Mouse (Mus musculus): ENCODE measurements around the gene S100a11. TPM values are rescaled to one million over a fixed set of nuclear protein-coding genes. Genes with fewer than 3 reads are reported as not detected.

S100a11 gene
- polyA plus RNA-seq, 1 experiment from 2014 or later: 525 TPM

DNA sequence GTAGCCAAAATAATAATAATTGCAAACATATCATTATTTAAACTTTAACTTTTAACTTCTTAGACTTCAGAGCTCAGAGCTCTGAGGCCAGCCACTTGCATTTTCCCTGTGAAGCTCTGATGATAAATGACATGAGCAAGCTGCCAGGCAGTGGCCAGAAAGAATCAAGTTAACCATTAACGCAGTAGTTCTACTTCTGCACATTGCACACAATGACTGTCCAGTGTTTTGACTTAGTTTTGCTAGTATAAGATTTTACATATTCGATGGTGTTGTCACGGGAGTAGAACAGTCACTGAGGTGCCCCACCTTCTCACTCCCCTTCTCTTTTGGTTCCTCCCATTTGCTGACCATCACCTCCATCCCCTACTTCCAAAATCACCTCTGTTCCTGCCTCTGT, 23.2 kb upstream of the S100a11 start:
- H3K4me1 ChIP-seq (ENCODE audit: control insufficient read depth, insufficient read depth, low read length): no peaks in the 10 kb centered on the region
- no peak overlapping the region for H3K9ac ChIP-seq (replicated peaks; ENCODE audit: low read length)
- H3K36me3 ChIP-seq (replicated peaks; ENCODE audit: control insufficient read depth, insufficient read depth, low read depth, low read length): no peaks in the 10 kb centered on the region
- H3K27me3 ChIP-seq (ENCODE audit: control insufficient read depth, insufficient read depth, low read length): no peaks in the 10 kb centered on the region
- WGBS: 85% methylated on average over 3 of the region's 3 CpGs
- no peak overlapping the region for H3K4me2 ChIP-seq (ENCODE audit: low read depth, low read length)
- H3K27ac ChIP-seq (replicated peaks; ENCODE audit: low read depth, low read length): no peak overlapping the region
- DNase-seq (ENCODE audit: low spot score): no peak
- H3K4me3 ChIP-seq (ENCODE audit: low read depth, low read length): no peak overlapping the region
- no peak for ATAC-seq (replicated peaks; ENCODE audit: insufficient number of reproducible peaks, low FRiP score, low TSS enrichment, low read depth)
- H3K9me3 ChIP-seq (replicated peaks; ENCODE audit: control insufficient read depth, low read length): no peaks in the 10 kb centered on the region

- Histone ChIP-seq H3K27ac (replicated peaks; ENCODE audit: low read depth, low read length) (no peak overlapping the region), H3K4me3 (ENCODE audit: low read depth, low read length) (no peak overlapping the region), H3K4me1 (ENCODE audit: control insufficient read depth, insufficient read depth, low read length) (no peaks in the 10 kb centered on the region), H3K36me3 (replicated peaks; ENCODE audit: control insufficient read depth, insufficient read depth, low read depth, low read length) (no peaks in the 10 kb centered on the region), H3K27me3 (ENCODE audit: control insufficient read depth, insufficient read depth, low read length) (no peaks in the 10 kb centered on the region), H3K4me2 (ENCODE audit: low read depth, low read length) (no peak overlapping the region), H3K9ac (replicated peaks; ENCODE audit: low read length) (no peak overlapping the region), H3K9me3 (replicated peaks; ENCODE audit: control insufficient read depth, low read length) (no peaks in the 10 kb centered on the region)
- no peak for ATAC-seq (replicated peaks; ENCODE audit: insufficient number of reproducible peaks, low FRiP score, low TSS enrichment, low read depth)
- DNase-seq (ENCODE audit: low spot score): no peak
These were observed 21.2 kb upstream of the S100a11 start for GRCm38 (mm10) chr3:93499129-93499528.

DNA sequence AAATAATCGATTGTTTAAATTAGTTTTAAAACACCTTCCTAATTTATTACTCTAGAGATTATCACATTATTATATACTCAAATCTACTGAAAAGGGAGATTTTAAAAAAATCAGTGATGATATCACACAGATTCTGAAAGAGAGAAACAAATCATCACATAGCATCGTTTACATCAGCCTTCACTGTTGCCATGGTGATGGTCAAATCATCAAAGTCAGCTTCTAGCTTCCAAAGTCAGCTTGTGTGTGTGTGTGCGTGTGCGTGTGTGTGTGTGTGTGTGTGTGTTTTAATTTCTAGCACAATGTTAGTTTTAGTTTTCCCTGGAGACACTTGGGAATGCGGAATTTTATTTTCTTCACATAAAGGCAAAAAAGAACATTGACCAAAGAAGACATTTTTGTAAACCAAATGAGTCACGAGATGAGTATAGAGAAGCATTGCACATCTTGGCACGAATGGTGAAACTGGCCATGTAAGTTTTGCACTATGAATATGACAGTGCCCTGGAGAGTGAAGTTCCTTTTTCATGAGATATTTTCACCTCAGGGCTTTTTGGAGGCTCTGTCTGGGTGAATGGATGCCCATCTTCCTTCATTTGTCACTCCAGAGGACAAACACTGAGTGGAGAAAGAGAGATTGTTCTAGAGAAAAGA, 15.6 kb upstream of the S100a11 start:
- Histone ChIP-seq H3K27me3 (ENCODE audit: control insufficient read depth, insufficient read depth, low read length) (no peaks in the 10 kb centered on the region), H3K4me2 (ENCODE audit: low read depth, low read length) (no peak overlapping the region), H3K27ac (replicated peaks; ENCODE audit: low read depth, low read length) (no peak overlapping the region), H3K36me3 (replicated peaks; ENCODE audit: control insufficient read depth, insufficient read depth, low read depth, low read length) (no peaks in the 10 kb centered on the region), H3K9ac (replicated peaks; ENCODE audit: low read length) (no peak overlapping the region), H3K9me3 (replicated peaks; ENCODE audit: control insufficient read depth, low read length) (no peaks in the 10 kb centered on the region), H3K4me3 (ENCODE audit: low read depth, low read length) (no peak overlapping the region), H3K4me1 (ENCODE audit: control insufficient read depth, insufficient read depth, low read length) (no peaks in the 10 kb centered on the region)
- DNase-seq (ENCODE audit: low spot score) (no peak), ATAC-seq (replicated peaks; ENCODE audit: insufficient number of reproducible peaks, low FRiP score, low TSS enrichment, low read depth) (no peak)
- WGBS: 84% methylated on average over 7 of the region's 7 CpGs

DNA sequence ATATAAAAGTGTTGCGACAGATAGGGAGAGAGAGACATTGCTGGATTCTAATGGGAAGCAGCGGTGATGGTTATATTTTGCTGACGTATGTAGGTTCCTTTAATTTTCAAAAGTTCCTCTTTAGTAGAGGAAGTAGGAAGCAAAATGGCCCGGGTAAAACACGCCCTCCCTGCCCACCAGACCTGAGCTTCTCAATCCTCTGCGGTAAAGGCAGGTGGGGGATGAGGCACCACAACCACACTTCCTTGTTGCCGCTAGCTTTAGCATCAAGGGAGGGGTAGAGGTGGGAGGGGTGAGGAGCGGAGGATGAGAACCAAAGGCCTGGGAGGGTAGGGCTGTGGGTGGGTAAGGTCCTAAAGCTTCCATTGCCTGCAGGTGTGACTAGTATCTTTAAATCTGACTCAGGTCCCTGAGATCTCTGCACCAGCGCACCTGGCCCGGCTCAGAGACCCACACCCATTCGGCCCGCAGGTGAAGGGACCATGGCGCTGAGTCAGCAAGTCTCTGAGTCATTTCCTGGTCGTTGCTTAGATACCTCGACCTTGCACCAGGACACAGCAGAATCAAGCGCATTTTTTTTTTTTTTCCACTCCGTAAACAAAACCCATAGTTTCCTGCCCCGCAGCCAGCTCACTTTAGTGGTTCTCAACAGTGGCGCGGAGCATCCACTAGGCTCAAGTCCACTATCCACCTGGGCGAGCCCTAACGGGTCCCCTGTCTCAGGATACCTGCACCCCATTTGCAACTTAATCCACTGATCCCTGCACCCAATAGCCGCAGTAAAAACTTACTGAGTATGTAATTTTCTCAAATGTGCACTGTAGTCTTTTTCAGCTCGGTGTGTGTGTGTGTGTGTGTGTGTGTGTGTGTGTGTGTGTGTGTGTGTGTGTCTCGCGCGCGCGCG, 14.1 kb upstream of the S100a11 start:
- no peak for ATAC-seq (replicated peaks; ENCODE audit: insufficient number of reproducible peaks, low FRiP score, low TSS enrichment, low read depth)
- Histone ChIP-seq H3K4me2 (ENCODE audit: low read depth, low read length) (peak overlapping the region; percentile 2; the same call in 1 of the 2 replicates), H3K4me3 (ENCODE audit: low read depth, low read length) (no peak overlapping the region), H3K27me3 (ENCODE audit: control insufficient read depth, insufficient read depth, low read length) (no peaks in the 10 kb centered on the region), H3K36me3 (replicated peaks; ENCODE audit: control insufficient read depth, insufficient read depth, low read depth, low read length) (no peaks in the 10 kb centered on the region), H3K9me3 (replicated peaks; ENCODE audit: control insufficient read depth, low read length) (no peaks in the 10 kb centered on the region), H3K4me1 (ENCODE audit: control insufficient read depth, insufficient read depth, low read length) (no peaks in the 10 kb centered on the region), H3K27ac (replicated peaks; ENCODE audit: low read depth, low read length) (no peak overlapping the region), H3K9ac (replicated peaks; ENCODE audit: low read length) (no peak overlapping the region)
- WGBS: 35% methylated on average over 30 of the region's 30 CpGs
- peak; percentile 16 for DNase-seq (ENCODE audit: low spot score)

GRCm38 (mm10) chr3:93506881-93507325, 13.4 kb upstream of the S100a11 start:
- no peak for ATAC-seq (replicated peaks; ENCODE audit: insufficient number of reproducible peaks, low FRiP score, low TSS enrichment, low read depth)
- Histone ChIP-seq H3K4me1 (ENCODE audit: control insufficient read depth, insufficient read depth, low read length) (no peaks in the 10 kb centered on the region), H3K9me3 (replicated peaks; ENCODE audit: control insufficient read depth, low read length) (no peaks in the 10 kb centered on the region), H3K4me2 (ENCODE audit: low read depth, low read length) (no peak overlapping the region), H3K4me3 (ENCODE audit: low read depth, low read length) (no peak overlapping the region), H3K27me3 (ENCODE audit: control insufficient read depth, insufficient read depth, low read length) (no peaks in the 10 kb centered on the region), H3K9ac (replicated peaks; ENCODE audit: low read length) (no peak overlapping the region), H3K36me3 (replicated peaks; ENCODE audit: control insufficient read depth, insufficient read depth, low read depth, low read length) (no peaks in the 10 kb centered on the region), H3K27ac (replicated peaks; ENCODE audit: low read depth, low read length) (no peak overlapping the region)
- 56% methylated on average over 5 of the region's 5 CpGs for WGBS
- DNase-seq (ENCODE audit: low spot score): peak; percentile 27

GRCm38 (mm10) chr3:93509301-93509700, 11.0 kb upstream of the S100a11 start:
- Histone ChIP-seq H3K4me2 (ENCODE audit: low read depth, low read length) (no peak overlapping the region), H3K9me3 (replicated peaks; ENCODE audit: control insufficient read depth, low read length) (no peaks in the 10 kb centered on the region), H3K36me3 (replicated peaks; ENCODE audit: control insufficient read depth, insufficient read depth, low read depth, low read length) (no peaks in the 10 kb centered on the region), H3K4me1 (ENCODE audit: control insufficient read depth, insufficient read depth, low read length) (no peaks in the 10 kb centered on the region), H3K27ac (replicated peaks; ENCODE audit: low read depth, low read length) (no peak overlapping the region), H3K27me3 (ENCODE audit: control insufficient read depth, insufficient read depth, low read length) (no peaks in the 10 kb centered on the region), H3K9ac (replicated peaks; ENCODE audit: low read length) (no peak overlapping the region), H3K4me3 (ENCODE audit: low read depth, low read length) (no peak overlapping the region)
- DNase-seq (ENCODE audit: low spot score) (no peak), ATAC-seq (replicated peaks; ENCODE audit: insufficient number of reproducible peaks, low FRiP score, low TSS enrichment, low read depth) (no peak)
- 77% methylated on average over 1 of the region's 1 CpGs for WGBS

GRCm38 (mm10) chr3:93511036-93511435, 9.3 kb upstream of the S100a11 start:
- Histone ChIP-seq H3K36me3 (replicated peaks; ENCODE audit: control insufficient read depth, insufficient read depth, low read depth, low read length) (no peaks in the 10 kb centered on the region), H3K4me1 (ENCODE audit: control insufficient read depth, insufficient read depth, low read length) (no peaks in the 10 kb centered on the region), H3K4me2 (ENCODE audit: low read depth, low read length) (no peak overlapping the region), H3K27ac (replicated peaks; ENCODE audit: low read depth, low read length) (no peak overlapping the region), H3K27me3 (ENCODE audit: control insufficient read depth, insufficient read depth, low read length) (no peaks in the 10 kb centered on the region), H3K9ac (replicated peaks; ENCODE audit: low read length) (no peak overlapping the region), H3K4me3 (ENCODE audit: low read depth, low read length) (no peak overlapping the region), H3K9me3 (replicated peaks; ENCODE audit: control insufficient read depth, low read length) (no peaks in the 10 kb centered on the region)
- ATAC-seq (replicated peaks; ENCODE audit: insufficient number of reproducible peaks, low FRiP score, low TSS enrichment, low read depth): no peak
- WGBS: 79% methylated on average over 1 of the region's 1 CpGs
- DNase-seq (ENCODE audit: low spot score): no peak

DNA sequence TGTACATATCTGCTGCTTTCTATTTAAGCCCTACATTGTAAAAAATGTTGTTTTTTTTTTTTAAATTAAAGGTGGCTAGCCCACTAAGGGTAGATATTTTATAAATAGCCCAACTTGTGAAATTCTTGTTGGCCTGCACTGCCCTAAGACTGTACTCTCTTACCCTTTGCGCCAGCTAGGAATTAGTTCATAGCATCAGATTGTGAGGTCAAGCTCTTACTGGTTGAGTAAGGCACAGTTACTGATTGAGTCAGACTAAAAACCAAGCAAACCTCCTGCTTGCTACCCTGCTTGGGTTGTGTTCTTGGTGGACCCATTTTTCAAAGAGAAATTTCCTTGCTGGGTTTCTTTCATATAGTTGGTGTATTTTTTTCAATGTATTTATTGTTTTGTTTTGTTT, 8.5 kb upstream of the S100a11 start:
- Histone ChIP-seq H3K36me3 (replicated peaks; ENCODE audit: control insufficient read depth, insufficient read depth, low read depth, low read length) (no peaks in the 10 kb centered on the region), H3K4me3 (ENCODE audit: low read depth, low read length) (no peak overlapping the region), H3K27ac (replicated peaks; ENCODE audit: low read depth, low read length) (no peak overlapping the region), H3K9me3 (replicated peaks; ENCODE audit: control insufficient read depth, low read length) (no peaks in the 10 kb centered on the region), H3K9ac (replicated peaks; ENCODE audit: low read length) (no peak overlapping the region), H3K4me1 (ENCODE audit: control insufficient read depth, insufficient read depth, low read length) (no peaks in the 10 kb centered on the region), H3K27me3 (ENCODE audit: control insufficient read depth, insufficient read depth, low read length) (no peaks in the 10 kb centered on the region), H3K4me2 (ENCODE audit: low read depth, low read length) (no peak overlapping the region)
- no peak for ATAC-seq (replicated peaks; ENCODE audit: insufficient number of reproducible peaks, low FRiP score, low TSS enrichment, low read depth)
- whole genome bisulfite sequencing: 92% methylated on average over 1 of the region's 1 CpGs
- DNase-seq (ENCODE audit: low spot score): no peak

Data from embryonic facial prominence, embryonic 11.5 days (tissue).